Mouse (Mus musculus) midbrain, embryonic 10.5 days (tissue): Measurements from ENCODE around the gene Adamts12. TPM values are rescaled to one million over a fixed set of nuclear protein-coding genes. Genes with fewer than 3 reads are reported as not detected.

ENCODE experiments used
- DNase-seq: peaks from one replicate; pipeline ENCODE4 v3.0.0-alpha.2; 2017; ENCODE audit warnings: low spot score
- H3K27ac ChIP-seq: fragments of 300-500 bp; sonication (generic); replicated peaks from 2 replicates; pipeline ENCODE4 v1.5.1; 2016; ENCODE audit warnings: mild to moderate bottlenecking
- H3K27me3 ChIP-seq: fragments of 300-500 bp; sonication (generic); 2 replicates; pipeline ENCODE4 v1.6.1; 2016; ENCODE audit warnings: low read depth, mild to moderate bottlenecking; ENCODE audit not compliant: poor library complexity, severe bottlenecking
- H3K36me3 ChIP-seq: fragments of 300-500 bp; sonication (generic); 2 replicates; pipeline ENCODE4 v1.6.1; 2016; ENCODE audit warnings: mild to moderate bottlenecking, moderate library complexity
- H3K4me1 ChIP-seq: fragments of 300-500 bp; sonication (generic); 2 replicates; pipeline ENCODE4 v1.6.1; 2016
- H3K4me3 ChIP-seq: fragments of 300-500 bp; sonication (generic); 2 replicates; pipeline ENCODE4 v1.5.1; 2016; ENCODE audit warnings: mild to moderate bottlenecking, moderate library complexity
- H3K9me3 ChIP-seq: fragments of 300-500 bp; sonication (generic); replicated peaks from 2 replicates; pipeline ENCODE4 v1.6.1; 2016; ENCODE audit warnings: mild to moderate bottlenecking
- WGBS: fragments of 180-500 bp; shearing (Covaris S2); methylation state at CpG from one replicate; pipeline ENCODE4 v1.1.7; 2016; 5-methylcytosine and 5-hydroxymethylcytosine counted together
- polyA plus RNA-seq: library from polyadenylated mRNA; unstranded; fragments of >200 nt; fragmentation: Nextera tagmentation; extraction: Ambion mirVana; gene quantifications from 2 replicates; pipeline ENCODE4 v1.2.1, GENCODE M21; 2016

Adamts12 gene
- polyA plus RNA-seq, 1 experiment from 2014 or later, result 1.7 TPM

DNA sequence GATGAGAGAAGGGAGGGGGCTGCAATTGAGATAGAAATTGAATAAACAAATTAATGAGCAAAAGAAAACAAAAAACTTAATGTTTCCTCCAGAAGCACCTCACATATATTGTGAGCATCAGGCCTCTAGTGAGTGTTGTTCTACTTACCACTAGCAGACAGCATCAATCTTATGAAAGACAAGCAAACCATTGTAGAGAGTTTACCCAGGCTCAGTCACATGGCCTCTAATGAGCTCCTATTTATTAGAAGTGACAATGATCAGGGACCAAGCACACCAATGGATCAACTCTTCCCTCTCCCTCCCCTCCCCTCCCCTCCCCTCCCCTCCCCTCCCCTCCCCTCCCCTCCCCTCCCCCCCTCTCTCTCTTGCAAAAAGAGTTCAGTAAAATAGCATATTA, 218.6 kb downstream of the Adamts12 start:
- Histone ChIP-seq H3K27me3 (no peaks in the 10 kb centered on the region), H3K9me3 (no peaks in the 10 kb centered on the region), H3K4me3 (no peak overlapping the region), H3K36me3 (no peaks in the 10 kb centered on the region), H3K4me1 (no peaks in the 10 kb centered on the region), H3K27ac (no peak overlapping the region)
- DNase-seq, result no peak

- Histone ChIP-seq H3K27ac (no peak overlapping the region), H3K4me1 (no peaks in the 10 kb centered on the region), H3K27me3 (no peaks in the 10 kb centered on the region), H3K4me3 (no peak overlapping the region), H3K9me3 (no peaks in the 10 kb centered on the region), H3K36me3 (no peaks in the 10 kb centered on the region)
- no peak for DNase-seq
- 87% methylated on average over 3 of the region's 3 CpGs for WGBS
These were observed 223.2 kb downstream of the Adamts12 start for GRCm38 (mm10) chr15:11287780-11288179.

GRCm38 (mm10) chr15:11292246-11292645, 227.7 kb downstream of the Adamts12 start:
- no peaks in the 10 kb centered on the region for H3K27me3 ChIP-seq
- H3K27ac ChIP-seq, result no peak overlapping the region
- 0 out of 2 replicates have a peak, but pooled peaks cover 3% of the 10 kb centered on the region for H3K4me1 ChIP-seq
- H3K4me3 ChIP-seq, result no peak overlapping the region
- no peaks in the 10 kb centered on the region for H3K9me3 ChIP-seq
- no peak for DNase-seq
- WGBS, result 88% methylated on average over 5 of the region's 5 CpGs
- no peaks in the 10 kb centered on the region for H3K36me3 ChIP-seq

DNA sequence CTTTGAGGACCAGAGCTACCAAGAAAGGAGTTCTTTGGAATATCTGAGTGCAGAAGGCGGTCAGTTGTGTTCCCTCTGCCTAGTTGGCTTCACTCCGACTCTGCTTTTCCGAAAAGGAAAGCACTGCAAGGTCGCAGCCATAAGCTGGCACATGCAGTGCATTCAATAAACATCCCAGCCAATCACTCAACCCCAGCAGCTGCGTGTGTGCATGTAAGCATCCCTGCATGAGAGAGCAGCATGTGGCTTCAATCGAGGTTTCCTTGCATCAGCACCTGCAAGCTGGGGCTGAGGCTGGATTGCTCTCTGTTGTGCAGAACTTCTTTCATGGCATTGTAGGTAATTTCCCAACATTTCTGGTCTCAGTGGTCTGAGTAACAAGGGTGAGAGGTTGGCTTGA, 230.4 kb downstream of the Adamts12 start:
- DNase-seq, result no peak

DNA sequence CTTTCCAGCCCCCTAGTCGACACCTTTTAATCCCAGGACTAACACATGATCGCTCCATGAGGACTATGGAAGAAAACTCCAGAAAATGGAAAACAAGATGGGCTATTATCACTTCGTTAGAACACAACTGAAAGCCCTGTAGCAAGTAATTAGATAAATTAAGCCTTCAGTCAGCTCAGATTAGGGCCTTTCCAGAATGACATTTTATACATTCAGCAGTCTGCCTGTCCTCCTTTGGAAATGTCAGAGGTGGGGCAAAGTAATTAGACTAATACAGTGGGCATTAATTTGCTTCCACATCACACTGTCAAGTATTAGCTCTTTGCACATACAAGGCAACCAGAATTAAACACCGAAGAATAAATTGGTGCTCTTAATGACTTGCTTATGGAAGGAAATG, 233.4 kb downstream of the Adamts12 start:
- H3K27ac ChIP-seq, result no peak overlapping the region
- whole genome bisulfite sequencing, result 89% methylated on average over 4 of the region's 4 CpGs
- no peaks in the 10 kb centered on the region for H3K9me3 ChIP-seq
- no peak overlapping the region for H3K4me3 ChIP-seq
- no peaks in the 10 kb centered on the region for H3K36me3 ChIP-seq
- 0 out of 2 replicates have a peak, but pooled peaks cover 3% of the 10 kb centered on the region for H3K4me1 ChIP-seq
- no peak for DNase-seq
- H3K27me3 ChIP-seq, result no peaks in the 10 kb centered on the region

More for the DNA sequence above, 230.4 kb downstream of the Adamts12 start:
- H3K27ac ChIP-seq, result no peak overlapping the region
- no peaks in the 10 kb centered on the region for H3K36me3 ChIP-seq
- 68% methylated on average over 6 of the region's 6 CpGs for WGBS
- no peaks in the 10 kb centered on the region for H3K9me3 ChIP-seq
- 0 out of 2 replicates have a peak, but pooled peaks cover 3% of the 10 kb centered on the region for H3K4me1 ChIP-seq
- H3K4me3 ChIP-seq, result no peak overlapping the region
- H3K27me3 ChIP-seq, result no peaks in the 10 kb centered on the region

GRCm38 (mm10) chr15:11317077-11317476, 252.5 kb downstream of the Adamts12 start:
- DNase-seq, result no peak
- 58% methylated on average over 3 of the region's 3 CpGs for WGBS

GRCm38 (mm10) chr15:11320481-11320880, 255.9 kb downstream of the Adamts12 start:
- DNase-seq, result peak; percentile 67
- H3K27me3 ChIP-seq, result no peaks in the 10 kb centered on the region
- no peak overlapping the region for H3K4me3 ChIP-seq
- no peaks in the 10 kb centered on the region for H3K9me3 ChIP-seq
- no peak overlapping the region for H3K27ac ChIP-seq
- H3K36me3 ChIP-seq, result no peaks in the 10 kb centered on the region
- no peaks in the 10 kb centered on the region for H3K4me1 ChIP-seq
- WGBS, result 33% methylated on average over 8 of the region's 8 CpGs

More at GRCm38 (mm10) chr15:11317077-11317476, 252.5 kb downstream of the Adamts12 start:
- H3K27ac ChIP-seq, result no peak overlapping the region
- no peaks in the 10 kb centered on the region for H3K27me3 ChIP-seq
- H3K9me3 ChIP-seq, result no peaks in the 10 kb centered on the region
- no peak overlapping the region for H3K4me3 ChIP-seq
- no peaks in the 10 kb centered on the region for H3K4me1 ChIP-seq
- H3K36me3 ChIP-seq, result no peaks in the 10 kb centered on the region

- 86% methylated on average over 7 of the region's 7 CpGs for WGBS
- Histone ChIP-seq H3K9me3 (no peaks in the 10 kb centered on the region), H3K4me3 (no peak overlapping the region), H3K4me1 (no peaks in the 10 kb centered on the region), H3K27ac (no peak overlapping the region), H3K27me3 (no peaks in the 10 kb centered on the region), H3K36me3 (no peaks in the 10 kb centered on the region)
- DNase-seq, result no peak
These were observed 275.0 kb downstream of the Adamts12 start for GRCm38 (mm10) chr15:11339467-11340180.

DNA sequence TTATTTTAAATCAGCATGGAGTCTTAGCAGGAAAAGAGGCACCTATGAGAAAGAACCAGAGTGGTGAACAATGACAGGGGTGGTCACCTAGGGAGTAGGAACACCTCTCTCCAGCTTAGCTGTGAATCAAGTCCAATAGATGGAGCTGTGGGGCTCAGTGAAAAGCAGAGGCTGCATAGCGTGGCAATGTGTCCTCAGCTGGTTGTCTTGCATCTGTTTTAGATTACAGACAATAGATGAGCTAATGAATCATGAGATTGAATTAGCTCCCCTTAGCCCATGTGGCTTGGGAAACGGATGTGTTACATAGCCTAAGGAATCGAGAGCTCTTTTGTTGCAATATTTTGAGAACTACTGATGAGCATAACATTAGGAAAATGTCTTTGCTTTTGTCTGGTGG, 291.3 kb downstream of the Adamts12 start:
- Histone ChIP-seq H3K27ac (no peak overlapping the region), H3K27me3 (no peaks in the 10 kb centered on the region), H3K9me3 (no peaks in the 10 kb centered on the region), H3K4me1 (no peaks in the 10 kb centered on the region), H3K36me3 (no peaks in the 10 kb centered on the region), H3K4me3 (no peak overlapping the region)
- 74% methylated on average over 3 of the region's 3 CpGs for WGBS
- DNase-seq, result no peak

DNA sequence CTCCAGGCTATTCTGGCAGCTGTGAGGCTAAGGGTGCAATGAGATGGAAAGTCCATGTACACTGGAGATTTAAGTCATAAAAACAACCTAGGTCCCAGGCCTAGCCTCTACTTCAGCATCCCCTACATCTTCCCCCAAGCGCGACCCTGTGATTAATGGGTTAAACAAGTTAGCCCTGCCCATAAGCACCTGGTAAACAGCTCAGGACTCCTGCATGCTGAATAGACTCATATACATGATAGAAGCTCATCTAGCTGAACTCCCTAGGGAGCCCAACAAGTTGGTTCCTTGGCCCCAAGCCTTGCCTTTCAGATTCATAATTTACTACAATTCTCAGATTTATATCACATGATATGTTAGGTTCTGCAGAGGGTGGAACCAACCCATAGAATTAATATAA, 292.9 kb downstream of the Adamts12 start:
- Histone ChIP-seq H3K9me3 (no peaks in the 10 kb centered on the region), H3K4me3 (no peak overlapping the region), H3K4me1 (no peaks in the 10 kb centered on the region), H3K36me3 (no peaks in the 10 kb centered on the region), H3K27me3 (no peaks in the 10 kb centered on the region), H3K27ac (no peak overlapping the region)
- DNase-seq, result no peak
- WGBS, result 96% methylated on average over 2 of the region's 2 CpGs

DNA sequence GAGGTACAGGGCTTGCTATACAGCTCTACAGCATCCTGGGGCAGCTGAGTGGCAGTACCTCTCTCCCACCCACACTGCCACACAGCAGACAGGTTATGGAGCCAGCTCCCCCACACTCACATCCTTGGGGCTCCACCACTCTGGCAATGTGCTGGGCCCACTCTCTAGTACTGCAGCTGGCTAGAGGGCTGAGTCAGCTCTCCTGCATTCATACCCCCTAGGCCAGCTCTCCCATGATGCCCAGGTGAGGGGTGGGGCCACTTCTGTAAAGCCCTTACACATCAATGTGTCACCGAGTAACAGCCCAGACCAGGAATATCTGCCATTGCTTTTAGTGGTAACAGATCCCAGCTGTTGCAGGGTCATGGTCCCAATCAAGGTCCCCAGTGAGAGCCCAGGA, 296.3 kb downstream of the Adamts12 start:
- DNase-seq, result no peak
- WGBS, result 83% methylated on average over 1 of the region's 1 CpGs
- no peaks in the 10 kb centered on the region for H3K9me3 ChIP-seq
- H3K4me1 ChIP-seq, result no peaks in the 10 kb centered on the region
- H3K27me3 ChIP-seq, result no peaks in the 10 kb centered on the region
- H3K4me3 ChIP-seq, result no peak overlapping the region
- H3K27ac ChIP-seq, result no peak overlapping the region
- no peaks in the 10 kb centered on the region for H3K36me3 ChIP-seq

- DNase-seq, result no peak
- H3K4me3 ChIP-seq, result no peak overlapping the region
- H3K27me3 ChIP-seq, result no peaks in the 10 kb centered on the region
- H3K4me1 ChIP-seq, result no peaks in the 10 kb centered on the region
- H3K36me3 ChIP-seq, result no peaks in the 10 kb centered on the region
- H3K27ac ChIP-seq, result no peak overlapping the region
- WGBS, result 92% methylated on average over 5 of the region's 5 CpGs
- H3K9me3 ChIP-seq, result no peaks in the 10 kb centered on the region
These were observed 297.2 kb downstream of the Adamts12 start for GRCm38 (mm10) chr15:11361824-11362223.

DNA sequence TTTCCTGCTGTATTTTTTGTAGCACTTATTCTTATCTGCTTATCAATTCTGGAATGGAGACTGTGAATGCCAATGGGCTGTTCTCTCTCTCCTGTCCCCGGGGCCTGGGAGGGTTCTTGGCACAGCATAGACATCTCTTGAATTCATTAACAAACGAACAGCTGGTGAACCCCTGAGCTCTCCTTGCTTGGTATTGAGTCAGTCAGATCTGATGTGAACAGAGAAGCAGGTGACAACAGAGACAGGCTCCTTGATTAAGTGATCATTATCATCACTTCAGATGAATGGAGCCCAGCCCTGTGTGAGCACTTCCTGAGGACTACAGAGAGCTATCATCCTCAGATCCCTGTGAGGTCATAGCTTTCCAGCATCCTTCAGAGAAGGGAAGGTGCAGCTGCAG, 299.5 kb downstream of the Adamts12 start:
- no peaks in the 10 kb centered on the region for H3K27me3 ChIP-seq
- WGBS, result 74% methylated on average over 2 of the region's 2 CpGs
- H3K4me1 ChIP-seq, result no peaks in the 10 kb centered on the region

More for the DNA sequence above, 299.5 kb downstream of the Adamts12 start:
- no peak overlapping the region for H3K27ac ChIP-seq
- H3K4me3 ChIP-seq, result no peak overlapping the region
- no peaks in the 10 kb centered on the region for H3K9me3 ChIP-seq
- DNase-seq, result no peak
- no peaks in the 10 kb centered on the region for H3K36me3 ChIP-seq
